Mouse (Mus musculus): Measurements from ENCODE around the gene Ice1.

Gene Ice1

DNA sequence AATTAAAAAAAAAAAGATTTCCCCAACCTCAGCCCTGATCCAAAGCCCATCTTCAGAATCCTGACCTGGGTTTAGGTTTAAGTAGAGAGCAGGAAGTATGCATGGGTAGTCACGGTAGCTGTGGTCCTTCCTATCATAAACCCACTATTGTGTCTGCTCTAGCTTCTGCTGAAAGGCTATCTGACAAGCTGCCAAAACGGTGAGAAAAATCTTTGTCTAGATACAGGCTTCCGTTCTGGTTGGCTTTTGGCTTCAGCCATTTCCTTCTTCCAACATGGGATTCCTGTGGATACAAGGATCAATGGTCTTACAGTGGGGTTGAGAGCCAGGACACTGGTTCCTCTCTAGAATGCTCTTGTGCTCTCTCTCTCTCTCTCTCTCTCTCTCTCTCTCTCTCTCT lies 2.2 kb upstream of the Ice1 start:
- DNase-seq (ENCODE audit: low spot score), result peak; percentile 12

DNA sequence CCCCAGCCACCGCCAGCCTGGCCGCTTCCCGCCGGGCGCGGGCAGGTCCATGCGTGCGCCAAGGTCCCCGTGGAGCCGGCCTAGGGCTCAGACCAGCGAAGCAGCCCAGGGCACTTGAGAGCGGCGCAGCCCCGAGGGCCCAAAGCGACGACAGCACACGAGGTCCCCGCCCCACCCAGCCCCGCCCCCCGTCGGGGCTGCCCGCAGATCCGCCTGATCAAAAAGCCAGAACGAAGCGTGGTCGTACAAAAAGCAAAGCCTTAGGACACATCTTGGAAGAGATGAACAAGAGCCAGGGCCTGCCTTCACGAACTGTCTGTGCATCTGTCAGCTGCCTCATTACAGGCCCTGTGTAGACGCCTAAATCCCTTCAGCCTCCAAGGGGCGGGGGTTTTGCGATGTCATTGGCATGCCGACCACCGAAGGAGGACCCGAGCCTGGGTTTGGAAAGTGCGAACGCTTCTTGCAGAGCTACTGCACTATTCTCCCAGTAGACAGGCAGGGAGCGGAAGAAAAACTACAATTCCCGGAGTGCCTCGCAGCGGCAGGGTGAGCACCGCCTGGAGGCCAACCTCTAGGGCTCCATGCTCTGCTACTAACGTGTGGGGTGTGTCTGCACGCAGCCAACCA lies 343 bp upstream of the Ice1 start:
- DNase-seq (ENCODE audit: low spot score), result peak; percentile 90

GRCm38 (mm10) chr13:70636706-70637105 lies 728 bp downstream of the Ice1 start:
- DNase-seq (ENCODE audit: low spot score), result no peak

DNA sequence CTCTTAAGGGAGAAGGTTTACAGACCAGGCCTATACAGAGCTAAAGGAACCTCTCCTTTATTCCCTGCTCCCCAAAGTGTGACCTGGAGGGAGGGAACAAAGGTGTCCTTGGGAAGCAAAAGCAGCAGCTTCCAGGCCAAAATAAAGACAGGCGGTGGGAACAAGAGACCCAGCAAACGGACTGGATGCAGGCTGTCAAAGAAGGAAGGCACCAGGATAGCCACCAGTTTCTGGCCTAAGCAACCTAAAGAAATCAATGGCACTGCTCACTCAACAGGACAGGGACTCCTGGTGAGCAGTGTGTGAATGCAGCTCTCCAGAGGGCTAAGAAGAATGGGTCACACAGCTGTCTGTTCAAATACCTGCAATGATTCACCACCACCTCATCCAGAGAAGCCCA lies 1.8 kb downstream of the Ice1 start:
- DNase-seq (ENCODE audit: low spot score), result no peak

- DNase-seq (ENCODE audit: low spot score), result no peak
Observed at GRCm38 (mm10) chr13:70626416-70626815, 11.0 kb downstream of the Ice1 start.

GRCm38 (mm10) chr13:70625665-70626064 lies 11.8 kb downstream of the Ice1 start:
- no peak for DNase-seq (ENCODE audit: low spot score)

DNA sequence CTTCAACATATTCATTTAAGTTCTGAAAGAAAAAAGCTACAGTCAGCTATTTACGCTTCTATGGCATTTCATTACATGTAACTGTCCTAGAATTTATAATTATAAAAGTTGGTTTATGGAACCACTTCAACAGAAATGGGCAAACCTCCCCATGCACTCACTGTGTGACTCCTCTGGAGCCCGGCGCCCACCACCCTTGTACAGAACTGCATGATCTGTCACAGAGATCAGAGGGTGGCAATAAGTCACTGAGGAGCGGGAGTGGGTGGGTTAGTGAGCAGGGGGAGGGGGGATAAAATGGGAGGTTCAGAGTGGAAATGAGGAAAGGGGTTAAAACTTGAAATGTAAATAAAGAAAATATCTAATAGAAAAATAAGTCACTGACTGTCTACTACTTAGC lies 13.0 kb downstream of the Ice1 start:
- no peak for DNase-seq (ENCODE audit: low spot score)

GRCm38 (mm10) chr13:70622461-70623057 lies 14.9 kb downstream of the Ice1 start:
- peak; percentile 16 for DNase-seq (ENCODE audit: low spot score)

DNA sequence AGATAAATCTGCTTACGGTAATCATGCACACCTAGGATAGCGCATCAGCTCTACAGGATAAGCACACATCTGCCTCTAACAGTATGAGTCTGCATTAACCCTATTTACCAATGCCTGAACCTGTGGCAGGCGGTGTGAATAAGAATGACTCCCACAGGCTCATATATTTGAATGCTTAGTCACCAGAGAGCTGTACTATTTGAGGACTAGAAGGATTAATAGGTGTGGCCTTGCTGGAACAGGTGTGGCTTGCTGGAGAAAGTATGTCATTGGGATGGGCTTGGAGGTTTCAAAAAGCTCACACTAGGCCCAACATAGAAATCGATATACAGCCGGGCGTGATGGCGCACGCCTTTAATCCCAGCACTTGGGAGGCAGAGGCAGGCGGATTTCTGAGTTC lies 15.9 kb downstream of the Ice1 start:
- peak; percentile 11 for DNase-seq (ENCODE audit: low spot score)

DNA sequence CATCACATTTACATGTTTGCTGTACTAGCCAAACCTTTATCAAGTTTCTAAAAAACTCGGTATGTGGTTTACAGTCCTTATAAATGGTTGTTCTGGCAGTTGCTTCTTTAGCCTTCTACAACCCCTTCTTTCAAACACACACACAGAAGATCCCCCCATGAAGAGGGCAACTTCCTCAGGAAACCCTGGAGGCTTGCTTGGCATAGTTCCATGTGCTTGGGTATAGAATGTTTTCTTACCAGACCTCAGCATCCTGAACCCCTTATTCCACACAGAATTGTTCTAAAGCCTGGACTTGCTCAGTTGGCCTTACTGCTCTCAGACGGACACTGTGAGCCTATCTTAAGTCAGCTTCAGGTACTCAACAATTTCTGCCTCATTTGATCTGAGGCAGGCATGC lies 24.6 kb downstream of the Ice1 start:
- DNase-seq (ENCODE audit: low spot score), result no peak

GRCm38 (mm10) chr13:70610431-70611420 lies 26.7 kb downstream of the Ice1 start:
- peak; percentile 85 for DNase-seq (ENCODE audit: low spot score)

GRCm38 (mm10) chr13:70609632-70610031 lies 27.8 kb downstream of the Ice1 start:
- DNase-seq (ENCODE audit: low spot score), result peak; percentile 19

GRCm38 (mm10) chr13:70605366-70605765 lies 32.1 kb downstream of the Ice1 start:
- DNase-seq (ENCODE audit: low spot score), result peak; percentile 32

DNA sequence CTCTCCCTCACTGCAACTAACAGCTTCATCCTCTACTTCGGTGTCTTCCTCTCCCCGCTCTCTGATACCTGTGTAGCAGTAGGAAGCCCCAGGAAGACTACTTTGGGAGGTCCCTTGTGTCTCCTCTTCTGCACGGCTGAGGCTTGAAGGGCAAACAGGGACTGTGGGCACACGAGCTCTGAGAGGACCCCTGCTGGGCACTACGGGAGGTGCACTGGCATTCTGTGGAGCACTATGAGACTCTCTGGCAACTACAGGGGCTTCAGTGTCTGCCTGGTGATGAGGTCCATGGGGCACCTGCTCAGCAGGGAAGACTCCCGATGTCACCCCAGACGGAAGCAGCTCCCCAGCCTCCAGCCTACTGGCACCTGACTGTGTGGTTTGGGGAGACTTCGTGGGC lies 32.7 kb downstream of the Ice1 start:
- peak; percentile 45 for DNase-seq (ENCODE audit: low spot score)

GRCm38 (mm10) chr13:70601566-70601965 lies 35.9 kb downstream of the Ice1 start:
- no peak for DNase-seq (ENCODE audit: low spot score)

GRCm38 (mm10) chr13:70599964-70600619 lies 37.3 kb downstream of the Ice1 start:
- DNase-seq (ENCODE audit: low spot score), result no peak

- no peak for DNase-seq (ENCODE audit: low spot score)
Observed at GRCm38 (mm10) chr13:70598941-70599340, 38.5 kb downstream of the Ice1 start.

GRCm38 (mm10) chr13:70596901-70597300 lies 40.5 kb downstream of the Ice1 start:
- DNase-seq (ENCODE audit: low spot score), result no peak

DNA sequence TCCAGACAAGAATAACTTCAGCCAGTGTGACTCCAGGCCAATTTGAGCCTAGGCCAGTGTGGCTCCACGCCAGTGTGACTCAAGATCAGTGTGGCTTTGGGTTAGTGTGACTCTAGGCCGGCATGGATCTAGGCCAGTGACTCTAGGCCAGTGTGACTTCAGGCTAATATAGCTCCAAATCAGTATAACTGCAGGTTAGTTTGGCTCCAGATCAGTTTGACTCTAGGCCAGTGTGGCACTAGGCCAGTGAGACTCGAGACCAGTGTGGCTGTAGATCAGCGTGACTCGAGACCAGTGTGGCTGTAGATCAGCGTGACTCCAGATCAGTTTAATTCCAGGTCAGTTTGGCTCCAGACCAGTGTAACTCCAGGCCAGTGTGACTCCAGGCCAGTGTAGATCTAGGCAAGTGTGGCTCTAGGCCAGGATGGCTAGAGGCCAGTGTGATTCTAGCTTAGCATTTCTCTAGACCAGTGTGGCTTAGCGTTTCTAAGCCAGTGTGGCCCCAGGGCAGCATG lies 47.1 kb downstream of the Ice1 start:
- no peak for DNase-seq (ENCODE audit: low spot score)

DNA sequence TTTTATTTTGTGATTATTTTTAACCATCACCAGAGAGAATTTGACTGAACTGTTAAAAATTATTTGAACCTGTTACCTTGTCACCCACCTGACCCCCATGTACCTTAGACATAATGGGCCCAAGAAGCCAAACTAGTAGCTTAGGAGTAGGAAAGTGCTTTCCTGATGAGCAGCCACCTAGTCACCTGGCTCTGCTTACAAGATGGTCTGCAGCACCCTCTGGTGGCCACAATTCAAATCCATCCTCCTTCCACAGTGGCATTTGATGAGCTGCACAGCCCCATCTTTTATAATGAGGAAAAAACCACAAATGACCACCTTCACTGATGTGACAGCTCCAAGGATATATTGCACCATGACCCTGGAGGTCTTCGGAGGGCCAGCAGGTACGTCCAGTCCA lies 50.5 kb downstream of the Ice1 start:
- DNase-seq (ENCODE audit: low spot score), result peak; percentile 77

GRCm38 (mm10) chr13:70582517-70582916 lies 54.9 kb downstream of the Ice1 start:
- DNase-seq (ENCODE audit: low spot score), result peak; percentile 74

DNA sequence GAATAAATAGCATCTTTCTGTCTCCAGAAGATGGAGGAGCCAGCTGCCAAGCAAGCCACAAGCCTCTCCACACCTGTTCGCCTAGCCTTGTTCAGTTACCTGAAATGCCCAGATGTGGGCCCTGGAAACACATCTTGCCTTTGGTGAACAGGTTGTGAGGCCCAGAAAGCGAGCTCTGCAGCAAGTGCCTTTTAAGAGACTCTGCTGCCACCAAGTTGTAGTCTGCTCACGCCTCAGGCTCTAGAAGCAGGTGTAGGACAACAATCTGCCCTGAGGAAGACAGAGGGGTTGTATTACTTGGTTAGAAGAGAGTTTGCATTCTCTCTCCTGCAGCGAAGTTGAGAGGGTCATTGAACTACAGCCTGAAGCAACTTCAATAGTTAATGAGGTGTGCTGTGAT lies 55.9 kb downstream of the Ice1 start:
- no peak for DNase-seq (ENCODE audit: low spot score)
